Mouse (Mus musculus) embryonic facial prominence, embryonic 11.5 days (tissue): Measurements from ENCODE around the gene Cenpl. TPM values are rescaled to one million over a fixed set of nuclear protein-coding genes. Genes with fewer than 3 reads are reported as not detected.
A peak's percentile ranks its signal among the peaks of the same experiment; 100 is the strongest.

Experiments
- ATAC-seq: fragments of 200-750 bp; cut with Nextera tagmentation; replicated peaks from 2 replicates; pipeline ENCODE4 v1.8.0; 2017; ENCODE audit warnings: low read depth; ENCODE audit not compliant: insufficient number of reproducible peaks, low FRiP score, low TSS enrichment
- DNase-seq: peaks from one replicate; pipeline ENCODE4 v3.0.0-alpha.2; 2015; ENCODE audit warnings: low spot score
- H3K27ac ChIP-seq: fragments of 300-500 bp; sonication (generic); replicated peaks from 2 replicates; pipeline ENCODE4 v1.5.1; 2014; ENCODE audit warnings: mild to moderate bottlenecking, low read depth, low read length, control low read depth
- H3K27me3 ChIP-seq: fragments of 300-500 bp; sonication (generic); 2 replicates; pipeline ENCODE4 v1.6.1; 2014; ENCODE audit warnings: mild to moderate bottlenecking, low read length, moderate library complexity, mixed read lengths; ENCODE audit not compliant: control insufficient read depth, insufficient read depth
- H3K36me3 ChIP-seq: fragments of 300-500 bp; sonication (generic); replicated peaks from 2 replicates; pipeline ENCODE4 v1.6.1; 2014; ENCODE audit warnings: low read depth, mild to moderate bottlenecking, low read length, moderate library complexity, mixed read lengths; ENCODE audit not compliant: control insufficient read depth, insufficient read depth
- H3K4me1 ChIP-seq: fragments of 300-500 bp; sonication (generic); 2 replicates; pipeline ENCODE4 v1.6.1; 2014; ENCODE audit warnings: low read length, mixed read lengths; ENCODE audit not compliant: control insufficient read depth, insufficient read depth
- H3K4me2 ChIP-seq: fragments of 300-500 bp; sonication (generic); 2 replicates; pipeline ENCODE4 v1.6.1; 2014; ENCODE audit warnings: low read depth, mild to moderate bottlenecking, control low read depth, low read length, moderate library complexity
- H3K4me3 ChIP-seq: fragments of 300-500 bp; sonication (generic); 2 replicates; pipeline ENCODE4 v1.5.1; 2014; ENCODE audit warnings: low read depth, low read length, control low read depth
- H3K9ac ChIP-seq: fragments of 300-500 bp; sonication (generic); replicated peaks from 2 replicates; pipeline ENCODE4 v1.6.1; 2014; ENCODE audit warnings: mild to moderate bottlenecking, control low read depth, low read length
- H3K9me3 ChIP-seq: fragments of 300-500 bp; sonication (generic); replicated peaks from 2 replicates; pipeline ENCODE4 v1.6.1; 2016; ENCODE audit warnings: mild to moderate bottlenecking, low read length, inconsistent platforms, mixed read lengths; ENCODE audit not compliant: control insufficient read depth
- WGBS: fragments of 180-500 bp; shearing (Covaris S2); extraction: QIAGEN DNeasy Blood & Tissue Kit; methylation state at CpG from one replicate; pipeline ENCODE4 v1.1.7; 2014; 5-methylcytosine and 5-hydroxymethylcytosine counted together
- polyA plus RNA-seq: library from polyadenylated mRNA; unstranded; fragments of >200 nt; fragmentation: Nextera tagmentation; extraction: Ambion mirVana; gene quantifications from 2 replicates; pipeline ENCODE4 v1.2.1, GENCODE M21; 2014

Gene Cenpl
- polyA plus RNA-seq, 1 experiment from 2014 or later: 46.8 TPM

- Histone ChIP-seq H3K27ac (no peak overlapping the region), H3K9ac (no peak overlapping the region; the same call in 1 of the 2 replicates), H3K4me2 (peak overlapping the region; percentile 23; the same call in 1 of the 2 replicates), H3K4me3 (peak overlapping the region; percentile 84), H3K27me3 (no peaks in the 10 kb centered on the region), H3K36me3 (peaks cover 3% of the 10 kb centered on the region; the same call in 1 of the 2 replicates), H3K9me3 (no peaks in the 10 kb centered on the region), H3K4me1 (no peaks in the 10 kb centered on the region)
- WGBS: 35% methylated on average over 3 of the region's 3 CpGs
- DNase-seq: no peak
- ATAC-seq: no peak
These were observed 32.5 kb upstream of the Cenpl start for GRCm38 (mm10) chr1:161038004-161038403.

GRCm38 (mm10) chr1:161038968-161039721, 31.4 kb upstream of the Cenpl start:
- Histone ChIP-seq H3K9ac (no peak overlapping the region), H3K9me3 (no peaks in the 10 kb centered on the region), H3K27me3 (no peaks in the 10 kb centered on the region), H3K4me2 (no peak overlapping the region), H3K27ac (no peak overlapping the region), H3K4me3 (no peak overlapping the region), H3K36me3 (peaks cover 3% of the 10 kb centered on the region; the same call in 1 of the 2 replicates), H3K4me1 (no peaks in the 10 kb centered on the region)
- DNase-seq (peak; percentile 53), ATAC-seq (no peak)
- WGBS: 8% methylated on average over 3 of the region's 3 CpGs

DNA sequence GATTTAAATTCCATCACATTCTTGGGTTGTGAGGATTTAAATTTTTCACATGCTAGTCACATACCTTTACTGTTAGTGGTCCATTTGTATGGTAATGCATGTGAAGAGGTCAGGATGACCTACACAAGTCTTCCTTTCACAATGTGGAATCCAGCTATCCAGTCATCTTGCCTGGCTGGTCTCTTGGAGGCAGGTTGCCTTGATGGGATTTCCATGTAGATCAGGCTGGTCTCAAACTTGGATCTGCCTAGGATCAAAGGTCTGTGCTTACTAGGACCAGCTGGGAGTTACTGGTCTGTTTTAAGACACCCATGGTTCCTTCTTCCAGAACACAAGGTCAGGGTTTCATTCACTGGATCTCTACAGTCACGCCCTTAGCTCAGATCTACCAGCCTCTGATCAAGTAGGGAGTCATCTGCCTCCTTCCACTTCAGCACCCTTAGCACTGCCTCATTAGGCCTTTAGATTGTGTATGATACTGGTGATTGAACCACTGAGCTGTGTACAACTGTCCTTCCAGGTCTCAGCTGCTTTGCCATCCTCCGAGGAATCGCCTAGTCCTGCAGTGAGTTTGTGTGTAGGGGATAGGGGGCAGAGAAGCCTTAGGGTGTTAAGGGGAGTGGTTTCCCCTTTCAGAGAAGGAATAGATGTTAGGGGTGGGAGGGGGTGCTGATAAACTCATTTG, 30.6 kb upstream of the Cenpl start:
- Histone ChIP-seq H3K9me3 (no peaks in the 10 kb centered on the region), H3K4me3 (no peak overlapping the region), H3K36me3 (peaks cover 3% of the 10 kb centered on the region; the same call in 1 of the 2 replicates), H3K27ac (no peak overlapping the region), H3K27me3 (no peaks in the 10 kb centered on the region), H3K4me1 (no peaks in the 10 kb centered on the region), H3K4me2 (no peak overlapping the region), H3K9ac (no peak overlapping the region)
- 17% methylated on average over 3 of the region's 3 CpGs for WGBS
- ATAC-seq (peak; percentile 48), DNase-seq (peak; percentile 58)

DNA sequence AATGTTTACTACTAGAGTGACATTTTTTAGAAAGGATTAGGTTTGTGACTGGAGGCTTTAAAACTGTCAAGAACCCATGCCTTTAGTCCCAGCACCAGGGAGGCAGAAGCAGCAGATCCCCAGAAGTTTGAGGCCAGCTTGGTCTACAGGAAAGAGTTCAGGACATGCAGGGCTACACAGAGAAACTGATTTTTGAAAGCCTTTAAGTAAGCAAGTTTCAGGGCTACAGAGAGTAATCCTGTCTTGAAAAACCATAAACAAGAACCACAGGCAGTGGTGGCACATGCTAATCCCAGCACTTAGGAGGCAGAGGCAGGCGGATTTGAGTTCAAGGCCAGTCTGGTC, 30.1 kb upstream of the Cenpl start:
- ATAC-seq (no peak), DNase-seq (no peak)
- Histone ChIP-seq H3K9me3 (no peaks in the 10 kb centered on the region), H3K4me3 (no peak overlapping the region), H3K4me2 (no peak overlapping the region), H3K27ac (no peak overlapping the region), H3K36me3 (peaks cover 3% of the 10 kb centered on the region; the same call in 1 of the 2 replicates), H3K9ac (no peak overlapping the region), H3K4me1 (no peaks in the 10 kb centered on the region), H3K27me3 (no peaks in the 10 kb centered on the region)
- 67% methylated on average over 1 of the region's 1 CpGs for WGBS

DNA sequence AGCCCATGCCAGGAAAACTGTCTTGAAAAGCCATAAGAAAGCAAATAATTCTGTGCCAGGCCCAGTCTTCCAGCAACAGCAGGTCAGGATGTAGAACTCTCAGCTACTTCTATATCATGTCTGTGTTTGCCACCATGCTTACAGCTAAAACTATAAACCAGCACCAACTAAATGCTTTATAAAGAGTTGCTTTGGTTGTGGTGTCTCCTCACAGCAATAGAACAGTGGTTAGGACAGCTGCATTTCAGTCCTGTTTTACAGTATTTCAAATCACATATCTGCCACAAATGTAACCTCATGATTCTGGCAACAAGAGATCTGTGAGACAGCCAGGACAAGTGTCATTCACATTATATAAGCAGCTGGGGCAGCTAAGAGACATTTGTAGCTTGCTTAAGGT, 29.7 kb upstream of the Cenpl start:
- no peaks in the 10 kb centered on the region for H3K9me3 ChIP-seq
- no peak overlapping the region for H3K9ac ChIP-seq
- no peaks in the 10 kb centered on the region for H3K27me3 ChIP-seq
- no peak overlapping the region for H3K4me3 ChIP-seq
- no peak overlapping the region for H3K27ac ChIP-seq
- no peaks in the 10 kb centered on the region for H3K4me1 ChIP-seq
- peaks cover 3% of the 10 kb centered on the region; the same call in 1 of the 2 replicates for H3K36me3 ChIP-seq
- no peak overlapping the region for H3K4me2 ChIP-seq
- ATAC-seq: no peak
- no peak for DNase-seq

DNA sequence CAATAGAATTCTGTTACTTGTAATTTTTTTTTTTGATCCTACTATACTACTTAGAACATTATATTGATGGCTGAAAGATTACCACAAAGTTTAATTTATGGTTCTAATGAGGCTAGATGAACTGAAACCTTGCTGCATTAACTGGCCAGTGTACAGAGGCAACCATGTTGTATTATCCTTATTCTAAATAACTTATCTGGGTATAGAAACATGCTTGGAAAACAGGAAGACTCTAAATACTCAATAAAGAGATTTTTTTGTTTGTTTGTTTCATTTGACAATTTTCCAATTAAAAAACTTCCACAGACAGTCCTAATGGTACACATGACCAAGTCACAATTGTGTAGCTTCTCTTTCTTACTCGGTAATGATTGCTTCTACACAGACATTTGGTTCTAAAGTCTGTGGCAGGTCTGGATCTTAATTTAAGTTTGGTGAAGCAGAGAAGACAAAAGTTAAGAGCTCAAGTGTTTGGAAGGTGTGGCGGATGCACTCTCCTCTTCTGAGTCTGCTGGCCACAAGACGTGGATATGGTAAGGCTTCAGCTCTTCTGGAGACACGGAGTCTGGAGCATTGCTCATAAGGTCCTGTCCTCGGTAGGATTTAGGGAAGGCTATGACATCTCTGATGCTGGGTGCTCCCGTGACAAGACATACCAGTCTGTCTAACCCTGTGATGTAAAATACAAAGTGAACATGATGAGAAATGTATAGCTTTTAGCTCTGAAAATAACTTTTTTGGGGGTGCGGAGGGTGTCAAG, 29.1 kb upstream of the Cenpl start:
- Histone ChIP-seq H3K4me1 (no peaks in the 10 kb centered on the region), H3K4me3 (no peak overlapping the region), H3K27ac (no peak overlapping the region), H3K36me3 (peaks cover 3% of the 10 kb centered on the region; the same call in 1 of the 2 replicates), H3K9me3 (no peaks in the 10 kb centered on the region), H3K4me2 (no peak overlapping the region), H3K9ac (no peak overlapping the region), H3K27me3 (no peaks in the 10 kb centered on the region)
- ATAC-seq (no peak), DNase-seq (no peak)
- 89% methylated on average over 7 of the region's 7 CpGs for WGBS

DNA sequence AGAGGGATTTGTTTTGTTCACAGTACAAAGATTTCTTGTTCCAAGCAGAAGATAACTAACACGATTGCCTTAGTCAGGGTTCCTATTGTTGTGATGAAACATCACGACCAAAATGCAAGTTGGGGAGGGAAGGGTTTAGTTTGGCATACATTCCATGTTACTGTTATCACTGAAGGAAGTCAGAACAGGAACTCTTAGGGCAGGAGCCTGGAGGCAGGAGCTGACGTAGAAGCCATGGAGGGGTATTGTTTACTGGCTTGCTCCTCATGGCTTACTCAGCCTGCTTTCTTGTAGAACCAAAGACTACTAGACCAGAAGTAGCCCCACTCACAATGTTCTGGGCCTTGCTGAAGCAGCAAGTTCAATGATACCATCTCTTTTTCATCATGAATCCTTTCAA, 23.5 kb upstream of the Cenpl start:
- Histone ChIP-seq H3K27ac (no peak overlapping the region), H3K9ac (no peak overlapping the region), H3K4me2 (no peak overlapping the region), H3K9me3 (no peaks in the 10 kb centered on the region), H3K4me3 (no peak overlapping the region), H3K36me3 (no peaks in the 10 kb centered on the region), H3K27me3 (no peaks in the 10 kb centered on the region), H3K4me1 (no peaks in the 10 kb centered on the region)
- ATAC-seq (no peak), DNase-seq (no peak)
- WGBS: 85% methylated on average over 3 of the region's 3 CpGs

DNA sequence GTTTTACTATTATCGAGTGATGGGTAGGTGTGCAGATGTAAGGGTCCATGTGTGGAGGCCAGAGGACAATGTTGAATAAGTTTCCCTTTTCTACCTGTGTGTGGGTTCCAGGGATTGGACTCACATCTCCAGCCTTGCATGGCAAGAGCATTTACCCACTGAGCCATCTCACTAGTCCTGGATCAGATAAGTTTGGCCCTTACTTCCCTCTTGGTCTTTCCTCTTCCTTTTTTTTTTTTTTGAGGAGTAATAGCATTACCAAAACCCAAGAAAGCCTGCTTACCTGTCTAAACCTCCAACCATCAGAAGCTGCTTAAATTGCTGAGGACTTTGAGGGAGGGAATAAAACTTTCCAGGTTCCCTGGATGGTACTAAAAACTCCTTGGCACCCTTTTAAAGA, 13.3 kb upstream of the Cenpl start:
- no peak overlapping the region for H3K27ac ChIP-seq
- no peaks in the 10 kb centered on the region for H3K9me3 ChIP-seq
- WGBS: 97% methylated on average over 1 of the region's 1 CpGs
- no peaks in the 10 kb centered on the region for H3K4me1 ChIP-seq
- no peak overlapping the region for H3K4me2 ChIP-seq
- H3K27me3 ChIP-seq: no peaks in the 10 kb centered on the region
- ATAC-seq: no peak
- no peak for DNase-seq
- no peak overlapping the region for H3K4me3 ChIP-seq
- H3K36me3 ChIP-seq: no peaks in the 10 kb centered on the region
- no peak overlapping the region for H3K9ac ChIP-seq
